Mouse (Mus musculus): ENCODE data around the gene Ece1.

GRCm38 (mm10) chr4:137835624-137836337, 26.3 kb upstream of the Ece1 start:
- TF ChIP-seq CTCF (IDR thresholded peaks at IDR 0.05; ENCODE audit: low read depth, low read length) (no peak), POLR2AphosphoS5 (IDR thresholded peaks at IDR 0.05; ENCODE audit: insufficient replicate concordance, low read depth, low read length) (no peak), TAL1 (conservative IDR thresholded peaks at IDR 0.05; ENCODE audit: low read depth, low read length) (no peak)

Measured in G1E (cell line).